Mouse (Mus musculus) left cerebral cortex, postnatal 36 days (tissue): Measurements from ENCODE around the gene Prdm16. TPM values are rescaled to one million over a fixed set of nuclear protein-coding genes. Genes with fewer than 3 reads are reported as not detected.

Experiments used
- DNase-seq, 2 experiments: peaks; one replicate each; pipeline ENCODE4 v3.0.0; 2021 to 2022; ENCODE audit warnings: low spot score in 2 of 2, mixed read lengths in 1 of 2
- intact Hi-C: fragments of 180-260 bp; cut with DNase I; formaldehyde crosslinking; loops from one replicate; pipeline ENCODE4 v1.15.1; 2025
- total RNA-seq, 2 experiments: library from RNA; stranded (reverse); gene quantifications; 2 replicates each; pipeline ENCODE4 v1.2.3; 2021

Prdm16 gene
- total RNA-seq, 2 experiments from 2014 or later: 7.2 to 9.7 TPM

- intact Hi-C loops: no loop called here
- no peak for DNase-seq
Measured at GRCm38 (mm10) chr4:154538727-154539126, 97.9 kb downstream of the Prdm16 start.

GRCm38 (mm10) chr4:154536110-154536509, 100.6 kb downstream of the Prdm16 start:
- DNase-seq: no peak
- intact Hi-C loops: no loop called here

GRCm38 (mm10) chr4:154531368-154531767, 105.3 kb downstream of the Prdm16 start:
- no peak for DNase-seq
- intact Hi-C loops: no loop called here

GRCm38 (mm10) chr4:154530336-154530735, 106.3 kb downstream of the Prdm16 start:
- no peak for DNase-seq
- intact Hi-C loops: no loop called here

- DNase-seq: no peak
- intact Hi-C loops: no loop called here
Measured at GRCm38 (mm10) chr4:154527506-154527905, 109.2 kb downstream of the Prdm16 start.

- no peak for DNase-seq
- intact Hi-C loops: no loop called here
Measured at GRCm38 (mm10) chr4:154526351-154526786, 110.3 kb downstream of the Prdm16 start.

- no peak for DNase-seq
- intact Hi-C loops: no loop called here
Measured at GRCm38 (mm10) chr4:154523898-154524297, 112.8 kb downstream of the Prdm16 start.

- intact Hi-C loops: no loop called here
- no peak for DNase-seq
Measured at GRCm38 (mm10) chr4:154521881-154522676, 114.6 kb downstream of the Prdm16 start.

- intact Hi-C loops: no loop called here
- no peak for DNase-seq
Measured at GRCm38 (mm10) chr4:154519470-154520037, 117.1 kb downstream of the Prdm16 start.

- no peak for DNase-seq
- intact Hi-C loops: no loop called here
Measured at GRCm38 (mm10) chr4:154517991-154518390, 118.7 kb downstream of the Prdm16 start.

GRCm38 (mm10) chr4:154516470-154516869, 120.2 kb downstream of the Prdm16 start:
- DNase-seq: no peak
- intact Hi-C loops: no loop called here

GRCm38 (mm10) chr4:154513664-154514063, 123.0 kb downstream of the Prdm16 start:
- intact Hi-C loops: no loop called here
- DNase-seq: no peak

- DNase-seq: no peak
- intact Hi-C loops: no loop called here
Measured at GRCm38 (mm10) chr4:154512518-154513090, 124.1 kb downstream of the Prdm16 start.

- intact Hi-C loops: no loop called here
- DNase-seq: no peak
Measured at GRCm38 (mm10) chr4:154511767-154512166, 124.9 kb downstream of the Prdm16 start.

GRCm38 (mm10) chr4:154506774-154507435, 129.8 kb downstream of the Prdm16 start:
- DNase-seq: peak; percentile 27 to 46
- intact Hi-C loops: no loop called here

GRCm38 (mm10) chr4:154505313-154505712, 131.4 kb downstream of the Prdm16 start:
- intact Hi-C loops: no loop called here
- no peak for DNase-seq

GRCm38 (mm10) chr4:154503260-154503829, 133.3 kb downstream of the Prdm16 start:
- no peak for DNase-seq
- intact Hi-C loops: loop anchor here (5.0 kb wide), 1 partner anchor 134 kb away; the partner anchor contains the start of gene Prdm16

GRCm38 (mm10) chr4:154502403-154503000, 134.2 kb downstream of the Prdm16 start:
- intact Hi-C loops: loop anchor here (5.0 kb wide), 1 partner anchor 135 kb away; the partner anchor contains the start of gene Prdm16
- no peak for DNase-seq

- DNase-seq: no peak
- intact Hi-C loops: loop anchor here (5.0 kb wide), 1 partner anchor 137 kb away; the partner anchor contains the start of gene Prdm16
Measured at GRCm38 (mm10) chr4:154500695-154501094, 136.0 kb downstream of the Prdm16 start.
